Mouse (Mus musculus) subcutaneous adipose tissue, adult 2 months (tissue): ENCODE measurements around the gene Zfp692. TPM values are rescaled to one million over a fixed set of nuclear protein-coding genes. Genes with fewer than 3 reads are reported as not detected.

Experiments used
- polyA plus RNA-seq: library from polyadenylated mRNA; depleted of rRNA; stranded (reverse); fragments of >200 nt; gene quantifications from 2 replicates; pipeline ENCODE4 v1.2.3, GENCODE M21; 2012; ENCODE audit warnings: low replicate concordance; rRNA removed

The Zfp692 gene
- polyA plus RNA-seq = 17.5 and 37.2 TPM in 2 replicates

GRCm38 (mm10) chr11:58306860-58307308, at the start of gene Zfp692:
TSS of gene Zfp692 (plus strand) at chr11:58307069.

GRCm38 (mm10) chr11:58274572-58274971, 32.3 kb upstream of the Zfp692 start, which contains the start of gene 4930438A08Rik:
TSS of gene 4930438A08Rik (plus strand) at chr11:58274799.

GRCm38 (mm10) chr11:58330276-58331148, 23.6 kb downstream of the Zfp692 start, which contains the start of the genes Zfp672 and Sh3bp5l:
TSS of gene Zfp672 (minus strand) at chr11:58330339.
TSS of gene Sh3bp5l (plus strand) at chr11:58330724.

Other genes with a start within 250 kb of the Zfp692 start
- 1.3 and 2.0 TPM in 2 replicates for gene Gm12248, start 213.9 kb upstream of the Zfp692 start, polyA plus RNA-seq
- gene Cnot8, start 202.9 kb upstream of the Zfp692 start, polyA plus RNA-seq = 58.5 and 71.5 TPM in 2 replicates
- 6.8 and 17.7 TPM in 2 replicates for gene Gemin5, start 138.5 kb upstream of the Zfp692 start, polyA plus RNA-seq
- gene Mrpl22, start 135.4 kb upstream of the Zfp692 start, polyA plus RNA-seq = 33.5 and 49.3 TPM in 2 replicates
- gene Igtp, start 107.5 kb upstream of the Zfp692 start, polyA plus RNA-seq = 25.1 and 34.8 TPM in 2 replicates
- 21.8 and 25.9 TPM in 2 replicates for gene Irgm2, start 107.5 kb upstream of the Zfp692 start, polyA plus RNA-seq
- gene 4930438A08Rik, start 32.3 kb upstream of the Zfp692 start, polyA plus RNA-seq = 0.10 TPM in 1 of 2 replicates, not detected in the other
- gene Zfp672, start 23.3 kb downstream of the Zfp692 start, polyA plus RNA-seq = 30.7 and 40.5 TPM in 2 replicates
- 35.8 and 47.7 TPM in 2 replicates for gene Sh3bp5l, start 23.7 kb downstream of the Zfp692 start, polyA plus RNA-seq
- 2.0 and 2.6 TPM in 2 replicates for gene Lypd8, start 72.0 kb downstream of the Zfp692 start, polyA plus RNA-seq
- gene 1810065E05Rik, start 114.0 kb downstream of the Zfp692 start, polyA plus RNA-seq = not detected in 2 replicates
- not detected in 2 replicates for gene Gm12253, start 125.5 kb downstream of the Zfp692 start, polyA plus RNA-seq
- not detected in 2 replicates for gene Lypd9, start 145.9 kb downstream of the Zfp692 start, polyA plus RNA-seq
- gene Olfr30, start 155.2 kb downstream of the Zfp692 start, polyA plus RNA-seq = not detected in 2 replicates
- gene Olfr332, start 185.5 kb downstream of the Zfp692 start, polyA plus RNA-seq = not detected in 2 replicates
- not detected in 2 replicates for gene Olfr331, start 195.5 kb downstream of the Zfp692 start, polyA plus RNA-seq
- gene Olfr330, start 227.8 kb downstream of the Zfp692 start, polyA plus RNA-seq = not detected in 2 replicates
- not detected in 2 replicates for gene Olfr329-ps, start 239.4 kb downstream of the Zfp692 start, polyA plus RNA-seq
- gene Olfr328, start 248.6 kb downstream of the Zfp692 start, polyA plus RNA-seq = not detected in 2 replicates